Mouse (Mus musculus): ENCODE results near the gene Ccn5. TPM values are rescaled to one million over a fixed set of nuclear protein-coding genes. Genes with fewer than 3 reads are reported as not detected.

Gene Ccn5
- not detected for polyA plus RNA-seq (2017; shearing (Covaris generic))

GRCm38 (mm10) chr2:163820607-163821006, at the start of gene Ccn5:
Gene Ccn5 (plus strand): TSS chr2:163820861.

DNA sequence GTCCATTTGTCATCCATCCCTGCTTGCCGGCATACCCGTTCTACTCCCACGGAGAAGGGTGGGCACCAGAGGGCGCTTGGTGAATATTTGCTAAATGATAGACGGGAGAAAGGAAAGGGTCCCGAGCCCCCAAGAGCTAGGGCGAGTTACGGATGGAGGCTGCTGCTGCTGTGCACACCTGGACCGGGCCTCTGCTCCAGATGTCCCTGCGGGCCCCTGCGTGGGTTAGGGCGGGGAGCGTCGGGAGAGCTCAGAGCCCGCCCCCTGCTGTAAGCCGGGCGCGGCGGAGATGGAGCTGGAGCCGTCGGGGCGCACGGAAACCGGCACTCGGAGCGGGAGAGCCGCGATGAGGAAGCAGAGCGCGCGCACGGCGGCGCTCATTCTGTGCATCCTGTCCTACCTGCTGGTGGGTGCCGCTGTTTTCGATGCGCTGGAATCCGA, 32.8 kb downstream of the Ccn5 start, which contains the start of gene Kcnk15:
Gene Kcnk15 (plus strand): TSS at position 191 of the 441 bp plus-strand sequence.

Other genes starting within 250 kb of the Ccn5 start
- gene Ttpal, start 218.5 kb upstream of the Ccn5 start, polyA plus RNA-seq (2017; shearing (Covaris generic)), result 58.2 TPM
- 508 TPM for gene Serinc3, start 175.7 kb upstream of the Ccn5 start, polyA plus RNA-seq (2017; shearing (Covaris generic))
- gene Pkig, start 162.5 kb upstream of the Ccn5 start, polyA plus RNA-seq (2017; shearing (Covaris generic)), result 4.4 TPM
- gene Ada, start 70.6 kb upstream of the Ccn5 start, polyA plus RNA-seq (2017; shearing (Covaris generic)), result 14.0 TPM
- gene Kcnk15, start 32.8 kb downstream of the Ccn5 start, polyA plus RNA-seq (2017; shearing (Covaris generic)), result not detected
- gene Rims4, start 97.8 kb downstream of the Ccn5 start, polyA plus RNA-seq (2017; shearing (Covaris generic)), result not detected
- 210 TPM for gene Ywhab, start 174.1 kb downstream of the Ccn5 start, polyA plus RNA-seq (2017; shearing (Covaris generic))
- 1.2 TPM for gene Pabpc1l, start 204.6 kb downstream of the Ccn5 start, polyA plus RNA-seq (2017; shearing (Covaris generic))
- 213 TPM for gene Stk4, start 249.5 kb downstream of the Ccn5 start, polyA plus RNA-seq (2017; shearing (Covaris generic))